Mouse (Mus musculus) left cerebral cortex, adult 2 months (tissue): Measurements from ENCODE around the gene Rasgef1b. TPM values are rescaled to one million over a fixed set of nuclear protein-coding genes. Genes with fewer than 3 reads are reported as not detected.

Source experiments
- DNase-seq, 2 experiments: peaks; one replicate each; pipeline ENCODE4 v3.0.0; 2021 to 2022; ENCODE audit warnings: low spot score in 2 of 2, mixed read lengths in 1 of 2; ENCODE audit errors: extremely low spot score in 1 of 2
- H3K27ac ChIP-seq: fragments of 200-600 bp; 2 replicates; pipeline ENCODE4 v1.8.1; 2022
- H3K4me3 ChIP-seq: fragments of 200-600 bp; 2 replicates; pipeline ENCODE4 v1.8.1; 2022
- CTCF ChIP-seq: fragments of 200-600 bp; IDR thresholded peaks from 2 replicates; pipeline ENCODE4 v1.8.1; 2022; ENCODE audit warnings: antibody characterized with exemption, mild to moderate bottlenecking, moderate library complexity
- intact Hi-C: fragments of 180-260 bp; cut with DNase I; formaldehyde crosslinking; loops from one replicate; pipeline ENCODE4 v1.15.1; 2025
- total RNA-seq, 2 experiments: library from RNA; stranded (reverse); gene quantifications; 2 replicates each; pipeline ENCODE4 v1.2.3; 2021

The Rasgef1b gene
- total RNA-seq, 2 experiments from 2014 or later = 65.7 to 88.8 TPM

- no peak for TF ChIP-seq CTCF
- intact Hi-C loops = no loop called here
- Histone ChIP-seq H3K4me3 (no peak overlapping the region), H3K27ac (peak overlapping the region; percentile 77)
- DNase-seq = no peak
Observed at GRCm38 (mm10) chr5:99522571-99523269, 206.1 kb downstream of the Rasgef1b start.

GRCm38 (mm10) chr5:99521411-99521810 is 207.5 kb downstream of the Rasgef1b start:
- TF ChIP-seq CTCF = no peak
- DNase-seq = peak; percentile 59 to 69
- intact Hi-C loops = no loop called here
- no peak overlapping the region for H3K4me3 ChIP-seq
- H3K27ac ChIP-seq = peak overlapping the region; percentile 77; the same call in 1 of the 2 replicates

- intact Hi-C loops = no loop called here
- no peak for TF ChIP-seq CTCF
Observed at GRCm38 (mm10) chr5:99519556-99519955, 209.3 kb downstream of the Rasgef1b start.

DNA sequence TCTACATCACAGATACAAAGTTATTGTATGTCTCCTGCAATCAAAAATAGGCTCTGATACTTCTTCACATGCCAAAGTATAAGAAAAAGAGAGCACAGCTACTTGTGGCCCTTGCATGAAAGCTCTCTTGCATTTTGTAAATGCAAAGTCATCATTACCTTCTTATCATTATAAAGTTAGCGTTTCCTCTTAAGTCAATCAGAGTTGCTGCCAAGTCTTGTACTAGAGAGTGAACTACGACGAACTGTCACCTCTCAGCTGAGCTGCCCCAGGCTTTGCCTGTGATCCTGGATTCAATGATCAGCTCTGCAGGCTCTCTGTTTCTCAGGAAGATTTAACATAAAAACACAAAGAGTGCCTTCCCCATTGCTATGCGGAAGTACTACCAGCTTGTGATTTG is 209.8 kb downstream of the Rasgef1b start:
- DNase-seq = no peak
- Histone ChIP-seq H3K27ac (no peak overlapping the region), H3K4me3 (no peak overlapping the region)
- TF ChIP-seq CTCF = no peak
- intact Hi-C loops = no loop called here

More at GRCm38 (mm10) chr5:99519556-99519955, 209.3 kb downstream of the Rasgef1b start:
- H3K4me3 ChIP-seq = no peak overlapping the region
- no peak overlapping the region for H3K27ac ChIP-seq
- DNase-seq = no peak

DNA sequence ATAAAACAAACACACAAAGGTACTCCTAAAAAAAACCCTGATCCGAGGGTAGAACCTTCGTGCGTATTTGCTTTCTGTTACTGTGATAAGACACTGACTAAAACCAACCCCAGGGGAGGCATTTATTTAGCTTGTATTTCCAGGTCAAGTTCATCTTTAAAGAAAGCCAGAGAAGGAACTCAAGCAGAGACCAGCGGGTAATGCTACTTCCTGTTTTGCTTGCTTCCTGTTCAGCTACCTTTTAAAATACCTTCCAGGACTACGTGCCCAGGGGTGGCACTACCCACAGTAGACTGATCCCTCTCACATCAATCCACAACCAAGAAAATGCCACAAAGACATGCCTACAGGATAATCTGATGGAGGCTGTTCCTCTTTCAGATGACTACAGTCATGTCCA is 212.7 kb downstream of the Rasgef1b start:
- no peak for TF ChIP-seq CTCF
- no peak overlapping the region for H3K4me3 ChIP-seq
- intact Hi-C loops = no loop called here
- DNase-seq = no peak
- H3K27ac ChIP-seq = no peak overlapping the region

- intact Hi-C loops = no loop called here
- H3K4me3 ChIP-seq = no peak overlapping the region
- no peak for TF ChIP-seq CTCF
- H3K27ac ChIP-seq = no peak overlapping the region
- no peak for DNase-seq
Observed at GRCm38 (mm10) chr5:99515764-99516163, 213.1 kb downstream of the Rasgef1b start.

DNA sequence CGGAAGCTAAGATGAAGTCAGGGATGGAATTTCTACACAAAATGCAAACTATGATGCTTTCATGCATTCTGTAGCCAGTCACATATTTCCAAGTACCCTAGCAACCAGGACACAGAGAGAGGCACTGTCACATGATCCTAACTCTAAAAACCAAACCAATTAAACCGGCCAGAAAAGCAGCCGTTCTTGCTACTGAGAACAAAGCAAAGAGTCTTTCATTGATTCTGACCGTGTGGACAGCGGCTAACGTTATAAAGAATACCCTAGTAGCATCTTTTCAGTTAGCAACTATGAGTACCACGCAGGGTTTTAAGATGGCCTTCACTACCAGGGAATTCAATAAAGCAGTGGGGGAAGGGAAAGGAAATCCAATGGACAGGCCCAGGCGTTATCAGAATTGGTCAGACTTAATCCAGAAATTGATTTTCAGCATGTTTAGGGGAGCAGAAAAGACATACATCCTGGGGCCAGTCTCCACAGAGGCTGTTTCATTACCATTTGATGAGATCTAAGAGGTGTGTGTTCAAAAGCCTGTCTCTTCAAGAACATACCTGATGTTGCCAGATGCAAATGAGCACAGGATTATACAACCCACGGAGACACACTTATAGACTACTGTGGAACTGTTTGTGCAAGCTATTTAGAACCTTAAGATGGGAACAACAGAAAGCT is 215.5 kb downstream of the Rasgef1b start:
- Histone ChIP-seq H3K4me3 (no peak overlapping the region), H3K27ac (no peak overlapping the region)
- no peak for DNase-seq
- intact Hi-C loops = no loop called here
- TF ChIP-seq CTCF = no peak

DNA sequence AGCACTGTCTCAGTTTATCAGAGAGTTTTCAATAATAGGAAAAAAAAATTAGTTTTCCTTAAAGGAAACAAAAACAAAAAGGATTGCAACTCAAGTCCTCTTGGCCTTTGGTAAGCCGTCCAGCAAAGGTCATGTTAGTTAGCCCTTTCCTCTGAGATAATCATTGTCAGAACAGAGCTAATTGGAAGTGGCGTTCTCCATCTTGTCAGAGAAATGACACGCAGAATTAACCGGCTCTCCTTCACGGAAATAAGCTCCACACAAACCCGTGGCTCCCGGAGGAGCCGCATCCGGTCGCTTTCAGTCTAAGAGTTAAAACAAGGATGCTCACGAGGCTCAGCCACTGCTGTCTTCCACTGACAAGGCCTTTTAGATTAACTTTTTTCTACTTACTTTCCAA is 217.8 kb downstream of the Rasgef1b start:
- DNase-seq = no peak
- no peak overlapping the region for H3K4me3 ChIP-seq
- intact Hi-C loops = no loop called here

GRCm38 (mm10) chr5:99506109-99506508 is 222.8 kb downstream of the Rasgef1b start:
- H3K27ac ChIP-seq = no peak overlapping the region
- no peak for DNase-seq
- TF ChIP-seq CTCF = no peak
- H3K4me3 ChIP-seq = no peak overlapping the region
- intact Hi-C loops = no loop called here

More for the DNA sequence above, 217.8 kb downstream of the Rasgef1b start:
- H3K27ac ChIP-seq = no peak overlapping the region
- no peak for TF ChIP-seq CTCF

- peak in 1 of 2 experiments; percentile 38 for DNase-seq
- TF ChIP-seq CTCF = no peak; the same call in none of the 2 replicates
- intact Hi-C loops = no loop called here
- H3K27ac ChIP-seq = peak overlapping the region; percentile 64; the same call in 1 of the 2 replicates
- no peak overlapping the region for H3K4me3 ChIP-seq
Observed at GRCm38 (mm10) chr5:99504349-99504830, 224.5 kb downstream of the Rasgef1b start.

DNA sequence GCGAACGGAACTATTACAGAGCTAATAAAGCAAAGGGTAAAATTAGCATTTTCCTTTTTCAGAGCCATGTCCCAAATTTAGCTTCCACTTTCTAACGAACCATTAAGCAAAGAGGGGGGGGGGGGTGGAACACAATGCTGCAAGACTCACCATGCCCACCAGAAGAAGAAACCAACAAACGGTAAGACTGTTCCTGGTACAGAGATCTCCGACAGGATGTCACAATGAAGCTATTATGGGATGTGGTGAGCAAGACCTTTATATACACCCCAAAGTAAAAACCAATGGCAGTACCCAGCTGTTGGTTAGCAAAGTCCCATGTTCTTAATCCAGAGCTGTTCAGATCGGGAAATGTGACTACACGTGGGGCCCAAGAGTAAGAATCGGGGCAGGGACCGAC is 226.2 kb downstream of the Rasgef1b start:
- intact Hi-C loops = no loop called here
- no peak for DNase-seq
- H3K27ac ChIP-seq = no peak overlapping the region
- TF ChIP-seq CTCF = no peak
- H3K4me3 ChIP-seq = no peak overlapping the region

- H3K27ac ChIP-seq = no peak overlapping the region
- DNase-seq = no peak
- intact Hi-C loops = loop anchor here (5.0 kb wide), 1 partner anchor 247 kb away; no protein-coding TSS in a partner anchor
- H3K4me3 ChIP-seq = no peak overlapping the region
- no peak for TF ChIP-seq CTCF
Observed at GRCm38 (mm10) chr5:99499404-99500089, 229.3 kb downstream of the Rasgef1b start.
